Mouse (Mus musculus) ES-E14 (cell line): ENCODE data around the gene Gna15. TPM values are rescaled to one million over a fixed set of nuclear protein-coding genes. Genes with fewer than 3 reads are reported as not detected.
A peak's percentile ranks its signal among the peaks of the same experiment; 100 is the strongest.

Experiments used
- DNase-seq: peaks from one replicate; pipeline ENCODE4 v3.0.0-alpha.2; 2013; ENCODE audit warnings: low read depth, low spot score
- H3K27ac ChIP-seq: 2 replicates; pipeline ENCODE4 v1.5.1; 2012; ENCODE audit warnings: low read depth, mild to moderate bottlenecking, low read length, moderate library complexity, mixed read lengths; ENCODE audit not compliant: poor library complexity, insufficient read depth, severe bottlenecking
- H3K36me3 ChIP-seq: 2 replicates; pipeline ENCODE4 v1.6.1; 2012; ENCODE audit warnings: mild to moderate bottlenecking, low read length, moderate library complexity, mixed read lengths; ENCODE audit not compliant: control insufficient read depth, poor library complexity, insufficient read depth, severe bottlenecking
- H3K4me1 ChIP-seq, 2 experiments: fragments of 150-350 bp in 1 of 2; sonication (generic) in 1 of 2; 2 replicates each; pipeline ENCODE4 v1.6.1; 2012; ENCODE audit warnings: low read length in 2 of 2, mild to moderate bottlenecking in 1 of 2, mixed read lengths in 1 of 2; ENCODE audit not compliant: control insufficient read depth in 2 of 2, insufficient read depth in 2 of 2, poor library complexity in 1 of 2
- H3K4me3 ChIP-seq, 2 experiments: fragments of 150-350 bp in 1 of 2; sonication (generic) in 1 of 2; 2 replicates each; pipeline ENCODE4 v1.5.1; 2012; ENCODE audit warnings: low read length in 2 of 2, low read depth in 1 of 2, mild to moderate bottlenecking in 1 of 2, mixed read lengths in 1 of 2; ENCODE audit not compliant: insufficient read depth in 1 of 2, poor library complexity in 1 of 2, severe bottlenecking in 1 of 2
- H3K9ac ChIP-seq: 2 replicates; pipeline ENCODE4 v1.6.1; 2012; ENCODE audit warnings: low read depth, mild to moderate bottlenecking, low read length, mixed read lengths; ENCODE audit not compliant: poor library complexity, insufficient read depth, severe bottlenecking
- H3K9me3 ChIP-seq: fragments of 150-350 bp; sonication (generic); 2 replicates; pipeline ENCODE4 v1.6.1; 2012; ENCODE audit warnings: low read depth, mild to moderate bottlenecking, low read length; ENCODE audit not compliant: control insufficient read depth, insufficient read depth
- CHD2 ChIP-seq: IDR thresholded peaks from 2 replicates; pipeline ENCODE4 v1.6.1; 2014; ENCODE audit warnings: mild to moderate bottlenecking, low read depth, low read length, inconsistent platforms
- HCFC1 ChIP-seq: IDR thresholded peaks from 2 replicates; pipeline ENCODE4 v1.6.1; 2012; ENCODE audit warnings: low read length, inconsistent platforms, borderline replicate concordance; ENCODE audit not compliant: insufficient read depth
- MAFK ChIP-seq: IDR thresholded peaks from 2 replicates; pipeline ENCODE4 v1.6.1; 2014; ENCODE audit warnings: mild to moderate bottlenecking, low read depth, low read length, inconsistent platforms; ENCODE audit not compliant: insufficient read depth
- ZC3H11A ChIP-seq: IDR thresholded peaks from 2 replicates; pipeline ENCODE4 v1.6.1; 2012; ENCODE audit warnings: low read depth, mild to moderate bottlenecking, inconsistent platforms, low read length, borderline replicate concordance
- ZNF384 ChIP-seq: IDR thresholded peaks from 2 replicates; pipeline ENCODE4 v1.6.1; 2012; ENCODE audit warnings: low read depth, low read length, inconsistent platforms
- in situ Hi-C, 2 experiments: fragments of 600-800 bp; cut with MboI; formaldehyde crosslinking; loops; one replicate each; pipeline ENCODE4 v1.15.1; 2025; ENCODE audit warnings: low sequenced_read_pairs in 2 of 2, inconsistent platforms in 1 of 2; ENCODE audit not compliant: unreplicated experiment in 2 of 2
- total RNA-seq: library from RNA; depleted of rRNA; stranded (reverse); fragments of 300-350 nt; gene quantifications from 2 replicates; pipeline ENCODE4 v1.2.3, GENCODE M21; 2012

Gna15 gene
- total RNA-seq, 1 experiment, result 11.8 TPM

GRCm38 (mm10) chr10:81546332-81546731 is 22.3 kb upstream of the Gna15 start:
- Histone ChIP-seq H3K9ac (no peak overlapping the region), H3K4me1 (peaks cover 5 to 20% of the 10 kb centered on the region in 2 experiments; a peak in 3 of 4 replicates), H3K4me3 (no peak overlapping the region), H3K9me3 (no peaks in the 10 kb centered on the region), H3K27ac (no peak overlapping the region), H3K36me3 (peaks cover under 1% of the 10 kb centered on the region; the same call in 1 of the 2 replicates)
- DNase-seq, result no peak
- in situ Hi-C loops, result no loop called here
- TF ChIP-seq CHD2 (no peak), MAFK (no peak)

GRCm38 (mm10) chr10:81545161-81545747 is 21.2 kb upstream of the Gna15 start, which contains the start of gene Gna11:
Gna11 (minus strand) TSS chr10:81545190.
- TF ChIP-seq HCFC1, result 0 out of 2 replicates have a peak, but pooled peaks have one; percentile 36
- TF ChIP-seq MAFK, result no peak
- Histone ChIP-seq H3K36me3 (peaks cover 2% of the 10 kb centered on the region; the same call in 1 of the 2 replicates), H3K9me3 (no peaks in the 10 kb centered on the region), H3K4me1 (peaks cover 5 to 20% of the 10 kb centered on the region in 2 experiments; a peak in 3 of 4 replicates), H3K4me3 (peak within 1 kb of the TSS; percentile 81 to 94), H3K27ac (peak within 1 kb of the TSS; percentile 46; the same call in 1 of the 2 replicates), H3K9ac (peak within 1 kb of the TSS; percentile 88)
- DNase-seq, result peak; percentile 79
- in situ Hi-C loops, result no loop called here

- H3K36me3 ChIP-seq, result peaks cover 6% of the 10 kb centered on the region; the same call in 1 of the 2 replicates
- no peaks in the 10 kb centered on the region for H3K9me3 ChIP-seq
- H3K4me3 ChIP-seq, result peak overlapping the region; percentile 81 to 94
- H3K4me1 ChIP-seq, result peaks cover 5 to 20% of the 10 kb centered on the region in 2 experiments; a peak in 3 of 4 replicates
- H3K27ac ChIP-seq, result no peak overlapping the region
- in situ Hi-C loops, result no loop called here
- DNase-seq, result no peak
- peak overlapping the region; percentile 88 for H3K9ac ChIP-seq
- TF ChIP-seq ZNF384 (no peak), HCFC1 (no peak), CHD2 (no peak), ZC3H11A (no peak), MAFK (no peak)
Observed at GRCm38 (mm10) chr10:81544296-81545160, 20.5 kb upstream of the Gna15 start.

- Histone ChIP-seq H3K9ac (no peak overlapping the region), H3K27ac (no peak overlapping the region), H3K36me3 (peaks cover 9% of the 10 kb centered on the region; the same call in 1 of the 2 replicates), H3K4me1 (peaks cover 5 to 20% of the 10 kb centered on the region in 2 experiments; a peak in 3 of 4 replicates), H3K4me3 (peak overlapping the region; percentile 81 to 94; a peak in 1 of 4 replicates), H3K9me3 (no peaks in the 10 kb centered on the region)
- in situ Hi-C loops, result no loop called here
- no peak for TF ChIP-seq CHD2
- TF ChIP-seq HCFC1, result no peak
- no peak for TF ChIP-seq MAFK
- TF ChIP-seq ZC3H11A, result no peak
- TF ChIP-seq ZNF384, result no peak
- no peak for DNase-seq
Observed at GRCm38 (mm10) chr10:81543633-81544032, 19.6 kb upstream of the Gna15 start.
